Mouse (Mus musculus) bone marrow macrophage, adult 2 months (primary cell): Measurements from ENCODE around the gene Tmed10.

Experiments used
- CTCF ChIP-seq: IDR thresholded peaks from 2 replicates; pipeline ENCODE4 v1.5.1; 2012; ENCODE audit warnings: low read depth, mild to moderate bottlenecking, low read length, moderate library complexity
- POLR2A ChIP-seq: IDR thresholded peaks from 2 replicates; pipeline ENCODE4 v1.6.1; 2012; ENCODE audit warnings: mild to moderate bottlenecking, low read depth, low read length, borderline replicate concordance

GRCm38 (mm10) chr12:85422536-85422935 is 47.9 kb upstream of the Tmed10 start:
- no peak for TF ChIP-seq CTCF
- TF ChIP-seq POLR2A = no peak
